Mouse (Mus musculus) mesoderm, embryonic 11.5 days (tissue): ENCODE data around the gene Pex14.

Source experiments
- DNase-seq: peaks from one replicate; pipeline ENCODE4 v3.0.0-alpha.2; 2012; ENCODE audit warnings: low read depth, low spot score

Gene Pex14

DNA sequence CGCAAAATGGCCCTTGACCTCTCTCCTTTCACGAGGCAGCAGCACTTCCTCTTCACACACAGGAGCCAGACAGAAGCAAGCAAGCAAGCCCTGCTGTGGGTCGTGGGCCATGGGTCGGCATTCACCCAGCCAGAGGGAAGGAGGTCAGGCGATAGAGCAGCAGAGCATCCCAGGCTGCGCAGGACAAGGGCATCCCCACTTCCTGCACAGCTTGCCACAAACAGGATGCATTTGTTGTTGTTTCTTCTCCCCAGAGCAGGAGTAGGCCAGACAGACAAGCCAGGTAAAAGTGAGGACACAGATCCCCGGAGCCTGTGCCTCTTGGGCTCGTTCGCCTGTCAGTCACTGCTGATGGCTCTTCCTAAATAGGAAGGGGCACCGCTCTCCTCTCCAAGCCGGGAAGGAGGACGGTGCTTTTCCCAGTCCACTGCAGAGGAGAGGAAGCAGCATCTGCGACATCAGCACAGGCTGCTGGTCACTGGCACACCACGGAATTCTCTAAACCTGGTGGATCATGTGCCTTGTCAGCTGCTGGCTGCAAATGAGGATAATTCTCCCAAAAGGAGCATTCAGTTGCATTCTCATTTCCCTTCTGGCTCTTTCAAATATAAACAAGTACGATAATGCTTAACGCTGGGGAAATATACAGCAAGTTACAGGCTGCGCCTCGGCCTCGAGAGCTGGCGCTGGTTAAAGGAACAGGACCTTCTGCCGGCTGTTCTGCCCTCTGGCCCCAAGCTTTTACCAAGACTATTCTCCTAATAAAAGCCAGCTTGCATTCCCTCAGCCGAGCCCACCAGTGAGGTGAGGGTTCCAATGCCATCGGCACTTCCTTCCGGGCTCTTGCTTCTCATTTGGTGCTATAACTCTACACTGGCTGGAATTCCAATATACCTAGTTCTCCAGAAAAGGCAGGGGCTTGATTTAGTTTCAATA, 113.9 kb downstream of the Pex14 start:
- DNase-seq: peak; percentile 15

DNA sequence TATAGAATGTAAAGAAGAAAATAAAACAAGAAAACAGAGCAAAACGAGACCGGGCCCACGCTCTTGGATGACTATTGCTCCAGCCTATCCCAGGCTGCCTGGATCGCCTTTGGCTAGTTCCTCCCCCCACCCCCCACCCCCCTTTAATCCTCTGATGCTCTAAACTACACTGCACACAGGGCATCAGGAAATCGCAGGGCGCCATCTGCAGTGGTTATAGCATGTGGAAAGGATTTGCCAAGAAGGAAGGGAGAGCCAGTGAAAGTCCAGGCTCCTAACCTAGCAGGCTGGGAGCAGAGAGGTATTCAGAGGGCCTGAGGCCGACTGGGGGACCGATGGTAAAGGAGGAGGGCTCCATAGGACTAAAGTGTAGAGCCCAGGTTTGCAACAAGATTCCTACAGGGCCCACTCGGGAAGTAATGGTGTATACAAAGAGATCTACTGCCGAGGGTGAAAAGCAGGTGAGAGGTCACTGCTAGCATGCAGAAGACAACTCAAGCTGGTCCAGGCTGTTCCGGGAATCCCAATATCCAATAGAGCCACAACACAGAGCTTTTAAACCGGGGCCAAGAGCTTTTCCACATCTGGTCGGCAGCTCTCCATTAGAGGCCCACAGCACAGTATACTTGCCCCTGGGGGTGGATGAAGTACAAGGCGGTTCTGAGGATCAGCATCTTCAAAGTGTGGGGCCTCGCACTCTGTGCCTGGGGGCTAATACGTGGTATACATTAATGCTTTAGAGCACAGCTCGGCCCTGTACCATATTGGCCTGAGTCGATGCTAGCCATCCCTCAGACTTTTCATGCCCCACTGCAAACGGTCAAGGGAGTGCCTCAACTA, 114.8 kb downstream of the Pex14 start:
- DNase-seq: peak; percentile 26

- DNase-seq: peak; percentile 18
Observed at GRCm38 (mm10) chr4:148982274-148982673, 117.4 kb downstream of the Pex14 start.

DNA sequence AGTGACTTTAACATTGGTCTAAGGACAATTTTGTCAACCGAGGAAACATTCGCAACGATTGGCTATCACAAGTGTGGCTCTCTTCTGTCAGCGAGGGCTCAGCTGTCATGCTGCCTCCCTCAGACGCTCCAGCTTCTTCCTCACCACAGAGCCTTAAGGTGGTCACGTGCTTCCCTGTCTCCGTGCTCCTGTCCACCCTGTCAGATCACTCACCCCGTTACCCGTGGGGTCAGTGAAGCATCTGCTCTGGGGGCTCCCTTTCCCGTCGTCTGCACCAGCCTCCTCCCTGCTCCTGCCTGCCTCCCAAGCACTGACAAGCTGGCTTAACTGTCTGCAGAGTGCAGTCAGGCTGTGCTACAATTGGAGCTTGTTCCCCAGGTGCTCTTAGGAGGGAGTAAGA, 119.8 kb downstream of the Pex14 start:
- no peak for DNase-seq

DNA sequence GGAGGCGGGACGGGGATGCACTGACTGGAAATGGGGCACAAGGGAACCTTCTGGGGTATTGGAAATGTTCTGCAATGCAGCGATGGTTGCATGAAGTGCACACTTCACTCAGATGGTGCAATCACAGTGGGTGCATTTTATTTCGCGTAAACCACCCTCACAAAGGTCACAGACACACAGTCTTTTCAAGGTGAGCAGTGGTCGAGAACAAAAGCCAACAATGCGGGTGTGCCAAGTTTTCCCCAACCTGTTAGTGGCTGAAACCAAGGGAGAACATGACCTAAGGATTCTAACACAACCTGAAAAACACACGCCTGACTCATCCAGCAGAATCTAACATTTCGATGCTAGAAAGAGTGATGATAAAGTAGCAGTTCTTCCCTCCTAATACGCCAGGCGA, 120.8 kb downstream of the Pex14 start:
- no peak for DNase-seq

- no peak for DNase-seq
Observed at GRCm38 (mm10) chr4:148978221-148978855, 121.3 kb downstream of the Pex14 start.

DNA sequence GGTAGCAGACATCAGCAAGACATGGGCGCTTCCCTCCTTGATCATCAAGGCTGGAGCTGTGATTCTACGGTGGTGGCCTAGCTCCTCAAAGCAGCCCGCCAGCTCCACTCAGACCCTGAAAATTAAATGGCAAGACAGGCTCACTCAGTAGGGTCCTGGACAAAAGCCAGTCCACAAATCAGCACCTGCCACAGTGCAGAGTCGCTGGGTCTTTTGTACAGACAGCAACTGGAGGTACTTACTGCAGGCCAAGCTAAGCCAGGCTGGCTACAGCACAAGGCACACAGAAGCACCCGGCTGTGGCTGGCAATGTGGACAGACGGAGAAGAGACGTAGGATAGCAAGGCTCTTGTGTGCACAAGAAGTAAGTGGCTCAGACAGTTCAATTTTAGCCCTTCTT, 124.8 kb downstream of the Pex14 start:
- DNase-seq: no peak

GRCm38 (mm10) chr4:148973387-148973786, 126.3 kb downstream of the Pex14 start:
- DNase-seq: no peak

GRCm38 (mm10) chr4:148972707-148973106, 127.0 kb downstream of the Pex14 start:
- DNase-seq: no peak

DNA sequence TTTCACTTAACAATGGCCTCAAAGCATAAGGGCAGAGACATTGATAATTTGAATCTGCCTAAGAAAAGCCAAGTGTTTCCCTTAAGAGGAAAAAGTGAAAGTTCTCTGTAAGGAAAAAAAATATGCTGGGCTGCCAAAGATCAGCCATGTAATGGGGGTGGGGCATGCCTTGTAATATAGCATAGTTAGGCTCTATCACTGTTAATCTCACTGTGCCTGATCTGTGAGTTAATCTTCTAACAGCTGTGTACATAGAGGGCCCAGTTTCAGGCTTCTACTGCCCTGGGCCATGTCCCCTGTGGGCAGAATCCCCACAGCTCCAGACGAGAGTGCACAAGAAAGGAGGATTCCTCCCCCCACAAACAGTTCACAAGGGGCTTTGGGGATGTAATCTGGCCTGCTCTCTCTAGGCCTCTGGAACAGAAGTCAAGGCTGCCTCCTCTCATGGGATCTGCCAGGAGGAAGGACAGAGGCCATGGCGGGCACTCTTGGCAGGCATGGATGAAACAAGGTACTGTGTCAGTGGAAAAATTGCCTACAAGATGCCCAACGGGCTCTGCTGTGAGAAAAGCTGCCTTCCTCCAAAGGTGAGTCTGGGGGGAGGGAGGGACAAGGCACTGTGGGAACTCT, 127.9 kb downstream of the Pex14 start:
- DNase-seq: no peak

DNA sequence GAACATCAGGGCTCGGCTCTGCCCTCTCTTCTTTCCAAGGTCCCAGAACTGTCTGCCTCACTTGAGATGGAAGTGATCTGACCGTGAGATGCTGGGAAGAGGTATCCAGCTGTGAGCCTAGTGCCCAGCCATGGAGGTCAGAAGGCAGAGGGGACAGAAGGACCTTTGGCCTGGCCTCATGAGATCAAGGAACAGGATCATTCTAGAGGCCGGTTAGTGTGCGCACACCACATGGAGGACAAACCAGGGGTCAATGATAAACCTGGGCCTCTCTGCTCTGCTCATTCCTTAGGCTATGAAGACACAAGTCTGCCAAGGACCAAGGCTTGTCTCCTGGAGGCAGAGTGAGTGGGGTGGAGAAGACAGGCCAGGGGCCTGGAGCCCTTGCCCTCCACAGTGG, 128.9 kb downstream of the Pex14 start:
- DNase-seq: no peak

GRCm38 (mm10) chr4:148969610-148970009, 130.1 kb downstream of the Pex14 start:
- no peak for DNase-seq

GRCm38 (mm10) chr4:148968859-148969258, 130.8 kb downstream of the Pex14 start:
- DNase-seq: no peak

GRCm38 (mm10) chr4:148966132-148966531, 133.5 kb downstream of the Pex14 start:
- no peak for DNase-seq

DNA sequence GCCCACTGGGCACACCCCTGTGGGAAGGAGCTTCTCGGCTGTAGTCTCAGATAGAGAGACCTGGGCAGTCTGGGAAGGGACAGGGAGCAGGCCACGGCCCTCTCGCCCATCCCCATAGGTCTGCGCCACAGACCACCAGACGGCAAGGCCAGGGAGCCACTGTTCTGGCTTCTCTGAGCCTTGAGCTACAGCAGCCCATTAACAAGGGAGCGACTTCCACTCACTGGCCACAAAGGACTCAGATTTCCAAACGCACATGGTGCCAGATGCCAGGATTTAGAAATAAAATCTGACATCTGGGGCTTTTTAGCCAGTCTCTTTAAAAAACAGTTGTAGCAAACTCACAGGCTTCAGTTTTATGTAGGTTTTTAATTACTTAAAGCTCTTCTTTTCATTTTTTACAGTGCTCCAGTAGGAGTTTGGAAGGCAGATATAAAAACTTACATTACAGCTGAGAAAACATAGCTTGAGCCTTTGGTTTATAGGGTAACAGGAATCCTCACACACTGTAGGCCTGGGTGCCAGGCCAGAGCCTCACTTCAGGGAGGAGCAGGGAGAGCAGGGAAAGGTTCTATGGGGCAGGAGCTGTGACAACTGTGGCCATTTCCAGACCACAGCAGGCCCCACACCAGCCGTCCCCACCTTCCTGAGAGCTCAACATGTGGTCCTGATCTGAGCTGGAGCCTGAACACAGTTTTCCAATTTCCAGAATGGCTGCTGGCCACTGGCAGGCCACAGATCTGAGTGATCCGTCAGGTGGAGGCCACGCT, 134.9 kb downstream of the Pex14 start:
- no peak for DNase-seq

- DNase-seq: no peak
Observed at GRCm38 (mm10) chr4:148962096-148962495, 137.6 kb downstream of the Pex14 start.

DNA sequence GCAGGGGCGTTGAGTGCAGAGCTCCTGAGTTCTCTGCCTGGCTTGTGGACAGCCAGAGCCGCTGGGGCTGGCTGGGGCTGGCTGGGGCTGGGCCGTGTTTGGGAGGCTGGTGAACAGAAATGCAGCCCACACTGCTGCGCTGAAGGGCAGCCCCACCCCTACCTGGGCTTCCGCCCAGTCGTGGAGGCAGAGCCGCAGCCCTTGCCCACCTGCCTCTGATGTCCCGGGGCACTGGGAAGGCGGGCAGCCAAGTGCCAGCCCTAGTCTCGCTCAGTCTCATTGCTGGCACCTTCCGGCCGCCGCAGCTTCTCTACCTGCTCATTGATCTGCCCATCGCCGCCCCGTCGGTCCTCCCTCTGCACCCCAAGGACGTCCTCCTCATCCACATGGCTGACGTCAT, 138.6 kb downstream of the Pex14 start:
- DNase-seq: no peak

DNA sequence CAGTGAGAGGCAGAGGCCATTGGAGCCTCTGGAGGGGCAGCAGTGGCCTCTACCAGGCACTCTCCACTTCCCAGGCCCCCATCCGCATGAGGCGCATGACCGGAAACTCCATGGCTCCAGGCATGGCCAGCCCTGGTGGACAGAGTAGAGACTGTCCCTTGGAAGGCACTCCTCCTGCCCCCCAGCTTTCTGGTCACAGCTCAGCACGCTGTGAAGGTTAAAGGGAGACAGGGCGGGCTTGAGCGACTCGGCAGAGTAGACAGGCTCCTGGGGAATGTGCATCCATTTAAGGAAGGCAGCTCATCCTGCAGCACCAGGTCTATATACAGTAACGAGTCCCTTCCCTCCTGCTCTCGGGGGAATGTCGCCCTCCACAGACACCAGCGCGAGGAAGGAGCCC, 139.7 kb downstream of the Pex14 start:
- no peak for DNase-seq

GRCm38 (mm10) chr4:148955131-148955813, 144.4 kb downstream of the Pex14 start:
- no peak for DNase-seq
